Comparison of ENCODE assay signal across 25 mouse cellular contexts in the genomic region with DNA sequence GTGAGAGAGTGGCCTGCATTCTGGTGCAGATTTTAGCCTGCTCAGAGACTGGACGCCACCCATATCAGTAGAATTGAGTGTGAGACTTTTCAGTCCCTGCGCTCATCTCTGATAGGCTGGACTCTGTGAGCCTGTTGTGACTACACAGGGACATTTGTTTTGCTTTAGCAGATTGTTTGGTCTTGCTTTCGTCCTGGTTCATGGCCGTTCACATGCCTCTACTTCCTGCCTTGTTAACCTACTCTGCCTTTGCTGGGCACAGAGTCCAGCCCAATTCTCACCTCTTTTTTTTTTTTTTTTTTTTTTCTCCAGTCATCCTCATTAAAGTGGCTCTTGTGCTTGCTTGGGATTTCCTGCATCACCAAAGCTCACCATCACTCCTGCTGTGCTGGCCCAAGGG.
DNase-seq lines count a peak whose midpoint lies in the region; ATAC-seq and TF ChIP-seq lines count a peak whose summit lies in the region.
"Had no signal": no experiment of that assay in that cellular context is flagged by ENCODE, and none has a peak within 500 bp of the region (broad histone marks: within the 10 kb centered on the region; RNA-seq: fewer than 3 reads in every experiment).

No protein-coding gene starts in this region.

- H3K9me3 ChIP-seq in heart, postnatal 0 days (replicated peaks; ENCODE audit: control insufficient read depth, low read length) = no peaks in the 10 kb centered on the region
- H3K9me3 ChIP-seq in lung, embryonic 16.5 days (ENCODE audit: control insufficient read depth, low read length) = no peaks in the 10 kb centered on the region
- H3K9me3 ChIP-seq in embryonic facial prominence, embryonic 12.5 days = no peaks in the 10 kb centered on the region
- H3K9me3 ChIP-seq in midbrain, embryonic 11.5 days (ENCODE audit: control insufficient read depth, low read length) = no peaks in the 10 kb centered on the region
- H3K9me3 ChIP-seq: embryonic facial prominence, embryonic 15.5 days; heart, embryonic 15.5 days; hindbrain, embryonic 10.5 days; intestine, embryonic 15.5 days; liver, embryonic 15.5 days; midbrain, embryonic 15.5 days; neural tube, embryonic 12.5 days; stomach, embryonic 15.5 days had no signal

- H3K27me3 ChIP-seq in heart, postnatal 0 days (ENCODE audit: control insufficient read depth, insufficient read depth, low read length) = no peaks in the 10 kb centered on the region
- no peaks in the 10 kb centered on the region for H3K27me3 ChIP-seq in heart, adult 2 months (ENCODE audit: control insufficient read depth, insufficient read depth, low read length)
- H3K27me3 ChIP-seq in lung, embryonic 16.5 days (ENCODE audit: control insufficient read depth, insufficient read depth, low read depth, low read length) = no peaks in the 10 kb centered on the region
- no peaks in the 10 kb centered on the region for H3K27me3 ChIP-seq in embryonic facial prominence, embryonic 12.5 days
- no peaks in the 10 kb centered on the region for H3K27me3 ChIP-seq in midbrain, embryonic 11.5 days (ENCODE audit: control insufficient read depth, insufficient read depth, low read length)
- H3K27me3 ChIP-seq: embryonic facial prominence, embryonic 15.5 days; heart, embryonic 15.5 days; intestine, embryonic 15.5 days; liver, embryonic 15.5 days; midbrain, embryonic 15.5 days; neural tube, embryonic 12.5 days; stomach, embryonic 15.5 days had no signal

- no peak for DNase-seq in heart, postnatal 0 days (ENCODE audit: low spot score)
- no peak for DNase-seq in heart, adult 2 months
- no peak for DNase-seq in lung, postnatal 4 days
- DNase-seq in midbrain, embryonic 11.5 days (ENCODE audit: low spot score, missing footprints) = no peak
- DNase-seq: cerebellum, adult 11 months; cerebellum, adult 9-11 months; gastrocnemius, postnatal 10 days; liver; lung, postnatal 14 days; thymus, postnatal 25 days had no signal

- peaks cover 8% of the 10 kb centered on the region for H3K4me1 ChIP-seq in heart, postnatal 0 days (ENCODE audit: control insufficient read depth, insufficient read depth)
- H3K4me1 ChIP-seq in heart, adult 2 months (ENCODE audit: control insufficient read depth, insufficient read depth, low read length) = peaks cover 5% of the 10 kb centered on the region
- H3K4me1 ChIP-seq in lung, embryonic 16.5 days (replicated peaks; ENCODE audit: control insufficient read depth, insufficient read depth, low read length) = peaks cover 34% of the 10 kb centered on the region
- H3K4me1 ChIP-seq in embryonic facial prominence, embryonic 12.5 days = peaks cover 31% of the 10 kb centered on the region
- H3K4me1 ChIP-seq in midbrain, embryonic 11.5 days (ENCODE audit: control insufficient read depth, insufficient read depth, low read length) = peaks cover 3% of the 10 kb centered on the region; the same call in 1 of the 2 replicates
- H3K4me1 ChIP-seq: liver, embryonic 15.5 days; neural tube, embryonic 12.5 days; stomach, embryonic 15.5 days had no signal

- no peak for TF ChIP-seq EP300 in heart, postnatal 0 days (IDR thresholded peaks at IDR 0.05; ENCODE audit: low read depth)
- TF ChIP-seq EP300 in heart, adult 2 months (IDR thresholded peaks at IDR 0.05; ENCODE audit: insufficient read depth, low read depth, low read length) = no peak

- no peaks in the 10 kb centered on the region for H3K36me3 ChIP-seq in heart, postnatal 0 days (replicated peaks; ENCODE audit: control insufficient read depth, insufficient read depth, low read length)
- H3K36me3 ChIP-seq in heart, adult 2 months (ENCODE audit: control insufficient read depth, insufficient read depth, low read length) = peaks cover 3% of the 10 kb centered on the region; the same call in 1 of the 2 replicates
- no peaks in the 10 kb centered on the region for H3K36me3 ChIP-seq in lung, embryonic 16.5 days (ENCODE audit: control insufficient read depth, insufficient read depth, low read length)
- H3K36me3 ChIP-seq in embryonic facial prominence, embryonic 12.5 days = no peaks in the 10 kb centered on the region
- H3K36me3 ChIP-seq in midbrain, embryonic 11.5 days (ENCODE audit: control insufficient read depth, insufficient read depth, low read length) = no peaks in the 10 kb centered on the region
- H3K36me3 ChIP-seq: embryonic facial prominence, embryonic 15.5 days; heart, embryonic 15.5 days; hindbrain, embryonic 10.5 days; intestine, embryonic 15.5 days; liver, embryonic 15.5 days; midbrain, embryonic 15.5 days; neural tube, embryonic 12.5 days; stomach, embryonic 15.5 days had no signal

- TF ChIP-seq POLR2A in heart, adult 2 months (IDR thresholded peaks at IDR 0.05; ENCODE audit: insufficient read depth, low read depth, low read length) = no peak

- no peak for ATAC-seq in heart, postnatal 0 days (ENCODE audit: insufficient read depth, low read depth)
- peak; percentile 18; the same call in 1 of the 2 replicates for ATAC-seq in lung, embryonic 16.5 days (ENCODE audit: low read depth)
- no peak for ATAC-seq in embryonic facial prominence, embryonic 12.5 days (ENCODE audit: insufficient number of reproducible peaks, insufficient read depth, low FRiP score, low TSS enrichment)
- no peak for ATAC-seq in activated CD4-positive, CD25-positive, alpha-beta regulatory T cell, adult 4 months
- no peak for ATAC-seq in midbrain, embryonic 11.5 days (ENCODE audit: low FRiP score)
- ATAC-seq: forebrain, embryonic 14.5 days; hindbrain, embryonic 16.5 days; intestine, embryonic 15.5 days; midbrain, embryonic 15.5 days had no signal

- TF ChIP-seq CTCF in heart, postnatal 0 days (IDR thresholded peaks at IDR 0.05; ENCODE audit: low read depth) = no peak
- TF ChIP-seq CTCF in heart, adult 2 months (IDR thresholded peaks at IDR 0.05) = no peak

- H3K4me3 ChIP-seq in heart, postnatal 0 days (ENCODE audit: low read depth, low read length) = no peak overlapping the region
- H3K4me3 ChIP-seq in heart, adult 2 months = no peak overlapping the region
- H3K4me3 ChIP-seq in lung, embryonic 16.5 days (ENCODE audit: low read length) = no peak overlapping the region
- H3K4me3 ChIP-seq in embryonic facial prominence, embryonic 12.5 days = no peak overlapping the region
- H3K4me3 ChIP-seq in midbrain, embryonic 11.5 days (ENCODE audit: low read depth, low read length) = no peak overlapping the region
- H3K4me3 ChIP-seq: embryonic facial prominence, embryonic 15.5 days; heart, embryonic 15.5 days; hindbrain, embryonic 10.5 days; intestine, embryonic 15.5 days; left cerebral cortex, adult 2 months; liver, embryonic 15.5 days; midbrain, embryonic 15.5 days; neural tube, embryonic 12.5 days; stomach, embryonic 15.5 days had no signal

- no peak overlapping the region for H3K9ac ChIP-seq in heart, postnatal 0 days (replicated peaks; ENCODE audit: low read depth, low read length)
- H3K9ac ChIP-seq in heart, adult 2 months (ENCODE audit: low read depth, low read length) = no peak overlapping the region
- no peak overlapping the region for H3K9ac ChIP-seq in lung, embryonic 16.5 days (ENCODE audit: low read length)
- H3K9ac ChIP-seq in embryonic facial prominence, embryonic 12.5 days = no peak overlapping the region
- H3K9ac ChIP-seq in midbrain, embryonic 11.5 days (ENCODE audit: low read length) = no peak overlapping the region
- H3K9ac ChIP-seq: embryonic facial prominence, embryonic 15.5 days; heart, embryonic 15.5 days; intestine, embryonic 15.5 days; liver, embryonic 15.5 days; midbrain, embryonic 15.5 days; neural tube, embryonic 12.5 days; stomach, embryonic 15.5 days had no signal

- H3K4me2 ChIP-seq in heart, postnatal 0 days (ENCODE audit: low read depth, low read length) = no peak overlapping the region
- H3K4me2 ChIP-seq in lung, embryonic 16.5 days (ENCODE audit: low read depth, low read length) = no peak overlapping the region
- H3K4me2 ChIP-seq in embryonic facial prominence, embryonic 12.5 days (replicated peaks) = no peak overlapping the region
- H3K4me2 ChIP-seq in midbrain, embryonic 11.5 days = no peak overlapping the region
- H3K4me2 ChIP-seq: embryonic facial prominence, embryonic 15.5 days; heart, embryonic 15.5 days; intestine, embryonic 15.5 days; liver, embryonic 15.5 days; midbrain, embryonic 15.5 days; neural tube, embryonic 12.5 days; stomach, embryonic 15.5 days had no signal

- 38% methylated on average over 4 of the region's 4 CpGs for WGBS in heart, postnatal 0 days
- 75% methylated on average over 4 of the region's 4 CpGs for WGBS in heart, adult 2 months
- 37% methylated on average over 4 of the region's 4 CpGs for WGBS in lung, embryonic 16.5 days
- 42% methylated on average over 4 of the region's 4 CpGs for WGBS in embryonic facial prominence, embryonic 12.5 days
- 80% methylated on average over 4 of the region's 4 CpGs for WGBS in midbrain, embryonic 11.5 days

- H3K79me2 ChIP-seq in heart, adult 2 months (replicated peaks; ENCODE audit: control insufficient read depth, insufficient read depth, low read length) = no peaks in the 10 kb centered on the region

- intact Hi-C loops in heart, adult 2 months (cut with DNase I) = loop anchor here (1.0 to 5.0 kb wide), 3 partner anchors 11 to 282 kb away; no protein-coding TSS in a partner anchor

- H3K27ac ChIP-seq in heart, postnatal 0 days (ENCODE audit: low read depth) = peak overlapping the region; percentile 12; the same call in 1 of the 2 replicates
- no peak overlapping the region for H3K27ac ChIP-seq in heart, adult 2 months
- peak overlapping the region; percentile 40 for H3K27ac ChIP-seq in lung, embryonic 16.5 days (ENCODE audit: low read length)
- H3K27ac ChIP-seq in embryonic facial prominence, embryonic 12.5 days = 0 out of 2 replicates have a peak overlapping the region, but pooled peaks have one; percentile 50
- no peak overlapping the region for H3K27ac ChIP-seq in midbrain, embryonic 11.5 days (ENCODE audit: low read depth, low read length)
- H3K27ac ChIP-seq: embryonic facial prominence, embryonic 15.5 days; heart, embryonic 15.5 days; hindbrain, embryonic 10.5 days; intestine, embryonic 15.5 days; kidney, postnatal 0 days; left cerebral cortex, adult 2 months; liver, embryonic 15.5 days; midbrain, embryonic 15.5 days; neural tube, embryonic 12.5 days; stomach, embryonic 15.5 days had no signal

Comparison
In these comparisons a context has a peak if more than half of its experiments do, and no peak if none do; other contexts are left out.
1. H3K27ac ChIP-seq: peak in heart, postnatal 0 days (single experiment), lung, embryonic 16.5 days (single experiment) and embryonic facial prominence, embryonic 12.5 days (single experiment); none in heart, adult 2 months (single experiment) and midbrain, embryonic 11.5 days (single experiment).